Mouse (Mus musculus): ENCODE measurements around the gene Kif17. TPM values are rescaled to one million over a fixed set of nuclear protein-coding genes. Genes with fewer than 3 reads are reported as not detected.

The Kif17 gene
- total and polyA plus RNA-seq, 3 experiments: 0.54 to 2.5 TPM; not detected in 1

DNA sequence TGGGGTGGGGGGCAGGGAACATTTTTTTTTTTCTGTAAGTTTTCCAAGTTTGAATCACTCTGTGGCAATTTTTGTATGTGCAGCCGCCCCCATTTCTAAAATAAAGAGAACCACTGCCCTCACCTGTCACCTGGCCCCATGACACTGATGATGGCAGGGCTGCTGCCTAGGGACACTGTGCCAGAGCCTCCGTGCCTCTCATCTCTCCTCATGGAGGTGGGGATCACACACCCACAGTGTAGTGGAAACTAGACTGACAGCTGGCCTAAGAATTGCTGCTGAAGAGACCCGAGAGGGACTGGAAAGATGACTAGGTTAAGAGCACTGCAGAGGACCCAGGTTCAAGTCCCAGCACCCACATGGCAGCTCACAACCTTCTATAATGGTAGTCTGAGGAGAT lies 61.9 kb downstream of the Kif17 start:
- Histone ChIP-seq H3K27ac (ENCODE audit: control insufficient read depth, low read depth, low read length) (no peak overlapping the region), H3K4me3 (ENCODE audit: control insufficient read depth in 1 of 2, insufficient read depth in 1 of 2, low read depth in 2 of 2, low read length in 2 of 2) (no peak overlapping the region), H3K9me3 (replicated peaks; ENCODE audit: insufficient read depth, low read length) (no peaks in the 10 kb centered on the region), H3K79me2 (ENCODE audit: control insufficient read depth, insufficient read depth, low read length, poor library complexity) (peaks cover 9% of the 10 kb centered on the region; the same call in 1 of the 2 replicates), H3K27me3 (ENCODE audit: control insufficient read depth in 1 of 2, insufficient read depth in 2 of 2, low read length in 2 of 2) (no peaks in the 10 kb centered on the region), H3K4me1 (ENCODE audit: control insufficient read depth in 1 of 2, insufficient read depth in 2 of 2, low read length in 2 of 2) (peaks cover 9 to 13% of the 10 kb centered on the region in 2 experiments; a peak in 3 of 4 replicates), H3K36me3 (ENCODE audit: control insufficient read depth in 1 of 2, insufficient read depth in 2 of 2, low read length in 2 of 2) (peaks cover 11 to 12% of the 10 kb centered on the region in 2 experiments), H3K9ac (ENCODE audit: control insufficient read depth, low read depth, low read length, poor library complexity, severe bottlenecking) (no peak overlapping the region)
- TF ChIP-seq MAX (IDR thresholded peaks at IDR 0.05; ENCODE audit: low read length): no peak
- TF ChIP-seq USF2 (IDR thresholded peaks at IDR 0.05; ENCODE audit: borderline replicate concordance in 1 of 2, insufficient read depth in 1 of 2, low read depth in 1 of 2, low read length in 2 of 2): no peak
- no peak for TF ChIP-seq ZNF384 (IDR thresholded peaks at IDR 0.05; ENCODE audit: low read depth, low read length)
- no peak for TF ChIP-seq RCOR1 (IDR thresholded peaks at IDR 0.05; ENCODE audit: low read depth, low read length)
- no peak for TF ChIP-seq ETS1 (IDR thresholded peaks at IDR 0.05; ENCODE audit: low read depth, low read length)
- no peak for TF ChIP-seq KAT2A (conservative IDR thresholded peaks at IDR 0.05; ENCODE audit: low read depth, low read length)
- no peak for TF ChIP-seq GATA1 (IDR thresholded peaks at IDR 0.05; ENCODE audit: low read depth, low read length)
- DNase-seq (ENCODE audit: low read depth, low spot score): no peak

DNA sequence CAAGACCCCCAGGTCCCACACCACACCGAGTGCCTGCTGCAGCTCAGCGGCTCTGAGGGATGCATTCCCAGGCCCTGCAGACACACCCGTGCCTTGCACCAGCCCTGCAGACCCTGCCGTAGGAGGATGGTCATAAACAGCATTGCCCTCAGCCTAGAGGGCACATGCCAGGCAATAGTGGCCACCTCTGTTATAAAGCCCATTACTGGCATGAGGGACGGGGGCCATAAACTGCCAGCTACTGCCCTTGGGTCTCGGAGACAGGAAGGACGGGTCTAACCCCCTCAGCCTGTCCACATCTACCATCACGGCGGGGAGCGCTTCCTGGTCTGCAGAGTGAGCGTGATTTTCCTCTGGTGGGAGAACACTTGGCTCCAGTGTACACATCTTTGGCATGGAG lies 62.8 kb downstream of the Kif17 start:
- TF ChIP-seq ZMIZ1 (IDR thresholded peaks at IDR 0.05; ENCODE audit: low read depth, low read length) (peak; percentile 71; the same call in 1 of the 2 replicates), SMC3 (IDR thresholded peaks at IDR 0.05; ENCODE audit: low read depth, low read length) (no peak), POLR2A (IDR thresholded peaks at IDR 0.05; ENCODE audit: control insufficient read depth in 1 of 2, insufficient read depth in 1 of 2, low read depth in 1 of 2, low read length in 2 of 2, poor library complexity in 1 of 2) (0 out of 4 replicates have a peak, but pooled peaks of 1 of the 2 experiments have one; percentile 27)
- Histone ChIP-seq H3K36me3 (ENCODE audit: control insufficient read depth in 1 of 2, insufficient read depth in 2 of 2, low read length in 2 of 2) (peaks cover 6 to 10% of the 10 kb centered on the region in 2 experiments), H3K9me3 (replicated peaks; ENCODE audit: insufficient read depth, low read length) (no peaks in the 10 kb centered on the region), H3K27me3 (ENCODE audit: control insufficient read depth in 1 of 2, insufficient read depth in 2 of 2, low read length in 2 of 2) (no peaks in the 10 kb centered on the region), H3K9ac (ENCODE audit: control insufficient read depth, low read depth, low read length, poor library complexity, severe bottlenecking) (no peak overlapping the region), H3K4me3 (ENCODE audit: control insufficient read depth in 1 of 2, insufficient read depth in 1 of 2, low read depth in 2 of 2, low read length in 2 of 2) (no peak overlapping the region), H3K4me1 (ENCODE audit: control insufficient read depth in 1 of 2, insufficient read depth in 2 of 2, low read length in 2 of 2) (peaks cover 2 to 6% of the 10 kb centered on the region in 2 experiments; a peak in 3 of 4 replicates), H3K79me2 (ENCODE audit: control insufficient read depth, insufficient read depth, low read length, poor library complexity) (peaks cover 8% of the 10 kb centered on the region; the same call in 1 of the 2 replicates), H3K27ac (ENCODE audit: control insufficient read depth, low read depth, low read length) (no peak overlapping the region)
- no peak for DNase-seq (ENCODE audit: low read depth, low spot score)

DNA sequence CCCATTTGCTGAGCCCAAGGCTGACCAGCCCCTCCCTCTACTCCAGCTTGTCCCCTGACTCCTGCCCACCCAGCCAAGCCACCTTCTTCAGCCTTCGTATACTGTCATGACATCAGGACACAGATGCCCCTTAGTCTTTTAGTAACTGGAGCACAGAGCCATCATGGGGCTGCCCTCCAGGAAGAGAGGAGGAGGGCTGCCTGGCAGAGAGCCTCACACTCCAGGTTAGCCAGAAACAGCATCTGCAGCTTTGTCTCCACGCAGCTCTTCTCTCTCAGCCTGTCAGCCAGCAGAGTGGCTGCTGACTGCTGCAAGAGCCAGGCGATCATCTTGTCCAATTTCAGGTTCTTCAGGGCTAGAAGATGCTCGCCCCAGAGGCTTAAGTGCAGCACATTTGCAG lies 63.6 kb downstream of the Kif17 start:
- H3K9ac ChIP-seq (ENCODE audit: control insufficient read depth, low read depth, low read length, poor library complexity, severe bottlenecking): no peak overlapping the region
- no peaks in the 10 kb centered on the region for H3K4me1 ChIP-seq (ENCODE audit: control insufficient read depth in 1 of 2, insufficient read depth in 2 of 2, low read length in 2 of 2)
- no peak overlapping the region for H3K4me3 ChIP-seq (ENCODE audit: control insufficient read depth in 1 of 2, insufficient read depth in 1 of 2, low read depth in 2 of 2, low read length in 2 of 2)
- no peaks in the 10 kb centered on the region for H3K9me3 ChIP-seq (replicated peaks; ENCODE audit: insufficient read depth, low read length)
- 0 out of 2 replicates have a peak, but pooled peaks have one; percentile 13 for TF ChIP-seq POLR2AphosphoS2 (IDR thresholded peaks at IDR 0.05; ENCODE audit: low read length)
- no peak for TF ChIP-seq ETS1 (IDR thresholded peaks at IDR 0.05; ENCODE audit: low read depth, low read length)
- peaks cover under 1% of the 10 kb centered on the region; the same call in 1 of the 2 replicates for H3K79me2 ChIP-seq (ENCODE audit: control insufficient read depth, insufficient read depth, low read length, poor library complexity)
- DNase-seq (ENCODE audit: low read depth, low spot score): no peak
- no peak overlapping the region for H3K27ac ChIP-seq (ENCODE audit: control insufficient read depth, low read depth, low read length)
- H3K36me3 ChIP-seq (ENCODE audit: control insufficient read depth in 1 of 2, insufficient read depth in 2 of 2, low read length in 2 of 2): peaks cover 0 to 4% of the 10 kb centered on the region in 2 experiments; a peak in 2 of 4 replicates
- no peaks in the 10 kb centered on the region for H3K27me3 ChIP-seq (ENCODE audit: control insufficient read depth in 1 of 2, insufficient read depth in 2 of 2, low read length in 2 of 2)

Data from MEL (cell line).